Mouse (Mus musculus) C2C12 (cell line): ENCODE data around the gene Dmd.

Experiments used
- CEBPB ChIP-seq: IDR thresholded peaks from one replicate; pipeline ENCODE4 v1.6.1; 2011; ENCODE audit warnings: low read depth, mild to moderate bottlenecking, control low read depth, moderate library complexity
- CTCF ChIP-seq: IDR thresholded peaks from one replicate; pipeline ENCODE4 v1.5.1; 2011; ENCODE audit not compliant: control insufficient read depth, insufficient read depth, insufficient read length
- FOSL1 ChIP-seq: IDR thresholded peaks from one replicate; pipeline ENCODE4 v1.8.0; 2011; ENCODE audit warnings: mild to moderate bottlenecking, low read length; ENCODE audit not compliant: poor library complexity, insufficient read depth, severe bottlenecking
- MAX ChIP-seq: IDR thresholded peaks from one replicate; pipeline ENCODE4 v1.6.1; 2011; ENCODE audit warnings: mild to moderate bottlenecking, control low read depth
- MYOD1 ChIP-seq: IDR thresholded peaks from one replicate; pipeline ENCODE4 v1.6.1; 2011; ENCODE audit warnings: low read depth; ENCODE audit not compliant: control insufficient read depth, insufficient read length
- MYOG ChIP-seq: IDR thresholded peaks from one replicate; pipeline ENCODE4 v1.6.1; 2011; ENCODE audit not compliant: control insufficient read depth, insufficient read length; ENCODE audit errors: extremely low read depth
- USF1 ChIP-seq: IDR thresholded peaks from one replicate; pipeline ENCODE4 v1.6.1; 2011; ENCODE audit warnings: low read depth, mild to moderate bottlenecking, control low read depth, moderate library complexity

- TF ChIP-seq CTCF (no peak), MAX (no peak), FOSL1 (no peak), CEBPB (no peak), USF1 (no peak), MYOD1 (no peak), MYOG (no peak)
These were observed 47.2 kb upstream of the Dmd start for GRCm38 (mm10) chrX:82901515-82901914.
